Mouse (Mus musculus) mesoderm, embryonic 11.5 days (tissue): ENCODE measurements around the gene Mcts2.
A peak's percentile ranks its signal among the peaks of the same experiment; 100 is the strongest.

Experiments used
- DNase-seq: peaks from one replicate; pipeline ENCODE4 v3.0.0-alpha.2; 2012; ENCODE audit warnings: low read depth, low spot score

Mcts2 gene

DNA sequence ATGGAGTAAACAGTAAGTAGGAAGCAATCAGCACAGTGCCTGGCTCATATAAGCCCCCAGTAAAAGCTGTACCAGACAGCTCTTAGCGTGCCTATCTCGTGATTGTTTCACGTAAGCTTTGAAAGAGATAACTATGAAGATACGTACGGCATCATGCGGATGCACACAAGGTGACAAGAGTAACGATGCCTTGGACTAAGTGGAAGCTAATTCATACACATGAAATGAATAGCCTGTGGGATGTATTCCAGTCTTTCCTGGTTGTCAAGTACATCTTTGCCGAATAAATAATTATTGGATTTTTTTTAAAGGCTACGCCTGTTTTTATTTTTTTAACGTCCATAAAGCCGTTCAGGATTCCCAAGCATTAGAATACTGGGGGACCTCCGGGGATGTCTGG lies 436 bp upstream of the Mcts2 start:
- DNase-seq, result no peak

DNA sequence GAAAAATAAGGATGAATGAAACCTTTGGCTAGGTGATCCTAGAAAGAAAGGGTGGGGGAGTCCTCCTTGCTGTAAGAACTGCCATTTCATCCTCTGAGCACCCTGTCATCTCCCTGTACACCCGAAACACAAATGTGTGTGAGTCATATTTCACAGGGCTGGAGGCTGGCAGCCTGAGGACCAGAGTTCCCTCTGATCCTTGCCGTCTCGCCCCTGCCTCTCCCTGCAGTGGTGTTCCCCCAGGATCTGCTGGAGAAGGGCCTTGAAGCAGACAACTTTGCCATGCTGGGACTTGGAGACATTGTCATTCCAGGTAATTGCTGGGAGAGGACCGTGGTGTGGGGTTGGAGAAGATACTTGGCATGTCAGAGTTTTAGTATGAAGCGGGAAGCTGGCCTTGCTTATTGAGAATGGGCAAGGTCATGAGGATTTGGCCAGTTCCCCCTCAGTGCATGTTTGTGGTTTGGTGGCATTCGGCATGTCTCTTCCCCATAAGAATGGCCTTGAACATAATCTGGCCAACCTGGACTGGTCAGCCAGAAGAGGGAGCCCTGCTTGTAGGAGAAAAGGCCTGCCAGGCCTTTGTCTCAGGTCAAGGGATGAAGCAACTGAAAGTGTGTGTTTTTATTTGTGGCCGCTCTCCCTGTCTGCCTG lies 4.9 kb downstream of the Mcts2 start:
- no peak for DNase-seq

DNA sequence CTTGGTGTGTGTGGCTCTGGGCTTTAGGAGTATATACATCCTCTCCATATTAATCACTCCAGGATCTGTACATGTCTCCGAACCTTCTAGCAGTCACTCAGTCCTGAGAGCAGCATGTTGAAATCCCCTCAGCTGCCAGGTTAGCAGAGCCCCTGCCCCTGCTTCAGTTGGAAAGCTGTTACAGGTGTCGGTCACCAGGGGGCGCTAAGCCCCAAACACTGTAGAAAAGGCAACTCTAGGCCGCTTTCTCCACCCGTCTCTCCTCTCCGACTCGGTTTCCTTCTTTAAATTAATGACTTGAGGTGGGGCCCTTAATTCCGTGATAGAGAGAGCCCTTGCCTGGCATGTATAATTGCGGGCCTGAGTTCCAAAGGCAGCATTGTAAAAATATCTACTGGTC lies 6.4 kb downstream of the Mcts2 start:
- DNase-seq, result peak; percentile 87

DNA sequence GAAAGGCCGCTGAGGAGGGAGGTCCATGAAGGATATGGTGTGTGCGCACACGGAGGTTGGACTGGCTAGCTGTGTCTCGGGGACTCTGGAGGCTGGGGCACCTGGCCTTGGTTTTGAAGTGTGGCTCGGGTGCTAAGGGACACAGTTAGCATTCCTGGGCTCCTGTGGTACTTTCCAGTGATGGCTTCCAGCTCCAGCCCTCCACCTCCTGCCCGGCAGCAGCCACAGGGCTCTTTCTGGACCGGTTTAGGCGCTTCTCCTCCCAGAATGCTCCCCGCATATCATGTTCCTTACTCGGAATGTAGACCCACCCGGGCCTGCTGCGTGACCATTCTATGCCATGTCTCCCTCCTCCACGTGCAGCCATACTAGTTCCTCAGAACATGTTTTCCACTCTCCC lies 6.9 kb downstream of the Mcts2 start:
- DNase-seq, result no peak

DNA sequence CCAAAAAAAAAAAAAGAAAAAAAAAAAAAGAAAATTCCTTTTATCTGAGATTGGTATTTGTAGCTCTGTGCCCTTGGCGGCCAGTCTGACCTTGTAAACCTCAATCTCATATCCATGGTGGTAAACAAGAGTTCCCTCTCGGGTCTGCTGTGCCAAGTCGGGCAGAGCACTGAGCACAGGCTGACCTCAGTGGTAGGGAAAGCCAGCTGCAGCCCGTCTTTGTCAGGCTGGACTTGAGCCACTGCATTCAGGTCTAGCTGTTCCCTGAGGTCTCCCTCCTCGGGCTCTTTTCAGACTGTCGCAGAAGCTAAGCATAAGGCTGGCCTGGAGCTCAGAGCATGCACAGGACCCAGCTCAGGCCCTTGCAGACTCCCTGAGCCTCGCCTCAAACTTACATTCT lies 7.9 kb downstream of the Mcts2 start:
- no peak for DNase-seq

DNA sequence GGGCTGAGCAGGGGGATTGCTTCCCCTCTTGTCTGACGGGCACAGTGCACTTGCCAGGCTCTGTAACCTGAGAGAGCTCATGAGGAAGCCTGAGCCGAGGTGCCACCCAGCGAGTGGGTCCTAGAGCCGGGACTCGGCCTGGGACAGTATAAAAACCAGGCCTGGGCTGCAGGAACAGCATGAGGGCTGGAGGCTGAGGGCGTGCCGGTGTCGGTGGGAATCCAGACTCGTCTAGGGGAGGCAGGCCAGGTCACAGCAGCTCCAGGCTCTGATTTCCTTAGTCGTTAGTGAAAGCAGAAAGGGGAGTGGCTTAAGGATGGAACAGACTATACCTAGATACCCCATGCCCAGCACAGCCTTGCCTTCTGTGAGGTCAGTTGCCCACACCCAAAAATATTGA lies 9.2 kb downstream of the Mcts2 start:
- no peak for DNase-seq

DNA sequence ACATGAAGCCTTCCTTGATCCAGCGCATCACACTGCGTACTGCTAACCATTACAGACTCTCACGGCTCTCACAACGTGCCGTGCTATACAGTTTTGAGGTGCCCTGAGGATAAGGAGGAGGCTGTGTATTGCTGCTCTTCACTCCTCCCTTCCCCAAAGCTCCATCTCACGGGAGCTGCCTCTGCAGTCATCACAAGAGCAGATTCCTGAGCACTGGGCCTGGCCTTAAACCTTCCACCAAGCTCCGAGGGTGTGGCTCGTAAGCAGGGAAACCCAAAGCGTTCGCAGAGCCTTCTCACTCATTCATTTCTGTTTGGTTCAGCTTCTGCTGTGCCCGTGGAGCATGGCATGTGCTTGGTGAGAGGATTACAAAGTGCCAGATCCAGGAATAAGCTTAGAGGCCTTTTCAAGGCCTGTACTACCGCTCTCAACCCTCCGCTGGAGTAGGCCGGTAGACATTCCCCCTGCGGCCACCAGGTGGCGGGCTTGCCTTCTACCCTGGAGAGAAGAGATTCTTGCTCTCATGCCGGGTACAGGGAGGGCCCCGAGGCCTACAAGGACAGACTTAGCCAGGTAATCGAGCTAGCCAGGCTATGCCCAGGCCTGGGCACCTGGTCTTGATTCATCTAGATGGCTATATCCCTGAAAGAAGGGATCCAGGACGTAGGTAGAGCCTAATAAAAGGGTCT lies 9.8 kb downstream of the Mcts2 start:
- DNase-seq, result peak; percentile 93

DNA sequence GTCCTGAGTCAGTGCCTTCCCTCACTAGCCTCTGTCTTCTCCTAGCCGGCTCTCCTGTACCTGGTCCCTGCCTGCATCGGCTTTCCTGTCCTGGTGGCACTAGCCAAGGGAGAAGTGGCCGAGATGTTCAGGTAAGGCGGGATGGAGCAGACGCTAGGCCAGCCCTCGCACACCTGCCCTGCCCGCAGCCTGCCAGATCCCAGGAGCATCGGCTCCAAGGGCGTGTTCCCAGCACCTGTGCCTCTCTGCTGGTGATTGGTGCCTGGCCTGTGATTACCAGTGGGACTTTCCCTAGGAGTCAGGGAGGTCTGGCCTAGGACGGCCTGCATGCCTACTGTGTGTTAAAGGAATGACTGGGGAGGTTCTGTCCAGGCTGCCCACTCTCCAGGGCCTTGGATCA lies 13.3 kb downstream of the Mcts2 start:
- no peak for DNase-seq

DNA sequence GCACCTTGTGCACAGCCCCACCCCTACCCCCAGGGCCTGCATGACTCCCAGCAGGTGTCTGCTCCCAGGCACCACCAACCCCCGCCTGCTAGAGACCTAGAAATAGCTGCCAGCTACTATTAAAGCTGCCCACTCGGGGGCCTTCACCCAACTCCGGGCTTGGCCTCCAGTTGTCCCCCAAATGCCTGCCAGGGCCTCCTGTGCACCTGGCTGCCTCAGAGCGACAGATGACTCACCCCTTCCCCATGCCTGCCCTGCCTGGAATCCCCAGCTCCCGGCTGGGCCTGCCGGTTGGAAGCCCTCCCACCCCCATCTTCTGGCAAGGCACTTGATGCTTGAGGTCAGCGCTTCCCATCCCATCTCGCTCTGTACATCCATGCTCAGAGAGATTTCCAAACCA lies 13.9 kb downstream of the Mcts2 start:
- no peak for DNase-seq

DNA sequence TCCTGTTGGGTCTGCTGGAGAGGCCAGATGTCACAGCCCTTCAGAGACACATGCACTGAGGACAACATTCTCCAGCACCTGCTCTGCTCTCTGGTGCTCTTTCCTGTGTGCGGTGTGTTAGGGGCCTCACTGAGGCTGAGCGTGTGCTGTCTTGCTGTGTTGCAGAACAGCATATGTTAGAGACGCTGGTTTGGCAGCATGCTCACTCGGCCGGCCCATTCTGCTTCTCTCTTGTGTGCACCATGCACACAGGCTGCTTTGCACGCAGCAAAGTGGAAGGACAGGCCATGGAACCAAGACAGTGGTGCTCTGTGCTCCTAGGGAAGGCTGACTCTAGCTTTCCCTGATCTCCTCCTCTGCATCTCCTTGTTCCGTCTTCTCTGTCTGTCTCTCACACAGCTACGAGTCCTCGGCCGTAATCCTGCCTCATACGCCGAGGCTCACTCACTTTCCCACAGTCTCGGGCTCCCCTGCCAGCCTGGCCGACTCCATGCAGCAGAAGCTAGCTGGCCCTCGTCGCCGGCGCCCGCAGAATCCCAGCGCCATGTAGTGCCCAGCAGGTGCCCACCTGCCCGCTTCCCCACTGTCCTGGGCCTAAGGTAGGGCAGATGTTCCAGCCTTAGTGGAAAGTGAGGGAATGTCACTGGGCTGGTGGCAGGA lies 16.9 kb downstream of the Mcts2 start:
- DNase-seq, result no peak

DNA sequence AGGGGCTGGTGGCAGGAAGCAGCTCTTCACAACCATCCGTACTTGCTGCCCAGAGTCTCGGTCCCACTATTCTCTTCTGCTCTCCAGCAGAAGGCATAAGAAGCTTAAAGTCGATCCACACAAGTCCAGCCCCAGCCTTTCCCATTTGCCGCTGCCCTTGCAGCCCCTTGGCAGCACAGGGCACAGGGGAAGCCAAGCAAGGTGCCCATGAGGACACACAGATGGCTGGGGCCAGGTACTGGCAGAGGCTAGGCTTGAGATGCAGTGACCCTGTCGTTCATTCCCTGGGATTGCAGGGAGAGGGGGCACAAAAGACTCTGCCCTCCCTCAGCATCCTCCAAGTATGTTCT lies 17.4 kb downstream of the Mcts2 start:
- no peak for DNase-seq

DNA sequence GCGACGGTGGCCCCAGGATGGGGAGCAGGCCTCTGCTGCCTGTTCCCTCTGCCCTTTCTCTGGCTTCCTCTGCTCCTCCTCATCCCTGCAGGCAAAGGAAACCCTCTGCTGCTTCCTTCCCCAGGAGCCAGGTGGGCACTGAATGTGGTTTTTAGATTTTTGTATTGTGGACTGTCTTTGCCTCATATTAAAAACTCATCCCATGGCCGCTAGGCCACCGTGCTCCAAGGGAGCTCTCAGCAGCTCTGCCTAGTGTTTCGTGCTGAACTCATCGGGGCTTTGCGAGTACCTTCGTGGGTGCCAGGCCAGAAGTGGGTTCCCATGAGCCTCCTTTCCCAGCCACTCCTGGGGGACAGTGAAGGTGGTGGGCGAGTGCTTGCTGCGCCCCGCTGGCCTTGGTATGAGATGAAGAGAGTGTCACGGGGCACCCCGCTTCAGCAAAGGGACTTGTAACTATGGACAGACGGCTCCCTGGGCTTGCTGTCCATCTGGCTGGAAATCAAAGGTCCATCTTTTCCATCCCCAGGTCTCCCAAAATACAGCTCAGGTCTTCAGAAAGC lies 18.1 kb downstream of the Mcts2 start:
- DNase-seq, result no peak

DNA sequence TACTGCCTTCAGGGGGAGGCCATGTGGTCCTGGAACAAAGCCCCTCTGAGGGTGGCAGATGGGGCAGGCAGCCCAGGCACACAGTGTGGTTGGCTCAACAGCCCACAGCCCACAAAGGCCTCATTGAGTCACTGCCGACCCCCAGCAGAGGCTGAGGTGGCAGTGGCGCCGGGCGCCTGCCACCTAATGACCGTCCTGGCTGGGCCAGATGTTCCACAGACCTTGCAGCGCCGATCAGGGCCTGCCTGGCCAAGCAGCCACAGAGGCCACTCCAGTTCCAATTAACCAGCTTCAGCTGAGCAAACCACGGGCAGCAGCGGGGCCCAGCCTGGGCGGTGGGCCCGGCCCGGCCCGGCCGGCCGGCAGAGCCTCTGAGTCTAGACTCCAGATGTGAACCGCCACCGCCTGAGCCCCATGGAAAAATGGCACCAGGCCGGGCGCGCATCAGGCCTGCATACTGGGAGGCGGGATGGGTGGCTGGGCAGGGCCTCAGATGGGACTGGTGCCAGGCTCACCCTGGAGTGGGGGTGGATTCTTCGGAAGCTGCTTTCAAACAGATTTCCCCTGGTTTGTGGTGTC lies 19.2 kb downstream of the Mcts2 start:
- DNase-seq, result peak; percentile 39

DNA sequence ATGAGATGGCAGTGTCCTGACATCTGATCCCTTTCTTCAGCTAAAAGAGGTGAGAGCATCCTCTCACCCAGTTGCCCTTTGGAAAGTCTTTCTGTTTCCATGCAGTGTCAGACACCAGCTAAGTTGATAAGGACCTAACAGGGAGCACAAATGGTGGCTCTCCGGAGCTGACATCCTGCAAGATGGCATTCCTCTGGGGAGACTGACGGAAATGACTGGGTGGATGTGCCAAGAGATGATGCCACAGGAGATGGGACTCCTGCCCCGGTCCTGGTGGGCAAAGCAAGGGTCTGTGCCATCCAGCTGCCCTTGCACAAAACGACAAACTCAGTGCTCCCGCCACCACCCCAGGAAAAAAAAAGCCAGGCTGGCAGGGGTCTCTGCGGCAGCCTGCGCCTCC lies 20.4 kb downstream of the Mcts2 start:
- DNase-seq, result no peak

DNA sequence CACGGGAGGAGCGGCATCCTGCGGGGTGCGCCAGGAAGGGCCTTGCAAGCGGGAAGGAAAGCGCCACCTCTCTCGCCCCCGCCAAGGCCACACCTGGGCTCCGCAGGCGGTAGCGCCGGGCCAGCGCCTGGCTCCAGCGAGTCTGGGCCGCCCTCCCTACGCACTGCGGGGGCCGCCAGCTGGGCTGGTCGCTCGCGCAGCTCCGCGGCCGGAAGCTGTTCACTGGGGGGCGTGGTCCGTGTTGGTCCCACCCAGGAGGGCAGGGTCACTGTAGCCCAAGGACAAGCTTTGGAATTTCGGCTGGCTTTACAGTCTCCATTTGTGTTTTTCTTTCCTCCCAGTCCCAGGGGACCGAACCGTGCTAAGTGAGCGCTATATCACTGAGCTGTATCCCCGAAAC lies 20.8 kb downstream of the Mcts2 start:
- peak; percentile 92 for DNase-seq

DNA sequence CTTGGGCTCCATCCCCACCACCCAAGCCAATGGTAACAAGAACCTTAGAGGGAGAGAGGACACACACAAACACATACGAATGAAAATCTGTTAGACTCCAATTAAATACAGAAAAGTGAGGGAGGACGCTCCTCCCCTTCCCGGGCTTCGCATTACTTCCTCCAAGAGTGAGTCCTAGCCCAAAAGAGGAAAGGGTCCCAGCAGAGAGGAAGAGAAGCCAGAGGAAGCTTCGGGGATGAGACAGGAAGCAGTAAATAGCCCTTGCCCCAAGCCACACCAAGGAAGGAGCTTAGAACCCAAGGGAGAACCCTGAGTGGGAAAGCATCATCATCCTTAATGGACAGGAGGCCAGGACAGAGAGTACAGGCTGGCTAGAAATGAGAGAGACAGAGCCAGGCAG lies 22.2 kb downstream of the Mcts2 start:
- DNase-seq, result no peak

DNA sequence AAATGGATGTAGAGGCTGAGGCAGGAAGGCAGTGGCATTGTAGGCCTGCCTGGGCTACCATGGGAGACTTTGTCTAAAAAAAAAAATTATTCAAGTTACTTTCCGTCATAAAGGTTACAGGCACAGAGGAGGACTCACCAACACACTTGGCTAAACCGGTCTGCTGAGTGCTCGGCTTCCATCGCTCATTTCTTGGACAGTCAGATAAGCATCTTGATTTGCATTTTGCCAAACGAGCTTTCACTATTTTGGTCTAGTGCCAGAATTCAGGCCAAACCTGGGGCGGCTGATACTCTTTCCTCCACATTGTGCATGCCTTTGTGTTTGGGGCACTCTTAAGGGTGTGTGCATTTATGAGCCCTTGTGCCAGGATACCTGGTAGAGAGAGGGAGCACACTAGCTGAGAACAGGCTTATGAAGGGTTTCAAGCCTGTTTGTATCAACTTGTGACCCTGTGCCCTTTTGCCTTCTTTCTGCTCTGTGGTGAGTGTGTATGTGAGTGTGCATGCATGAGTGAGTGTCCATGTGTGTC lies 29.5 kb downstream of the Mcts2 start:
- no peak for DNase-seq

DNA sequence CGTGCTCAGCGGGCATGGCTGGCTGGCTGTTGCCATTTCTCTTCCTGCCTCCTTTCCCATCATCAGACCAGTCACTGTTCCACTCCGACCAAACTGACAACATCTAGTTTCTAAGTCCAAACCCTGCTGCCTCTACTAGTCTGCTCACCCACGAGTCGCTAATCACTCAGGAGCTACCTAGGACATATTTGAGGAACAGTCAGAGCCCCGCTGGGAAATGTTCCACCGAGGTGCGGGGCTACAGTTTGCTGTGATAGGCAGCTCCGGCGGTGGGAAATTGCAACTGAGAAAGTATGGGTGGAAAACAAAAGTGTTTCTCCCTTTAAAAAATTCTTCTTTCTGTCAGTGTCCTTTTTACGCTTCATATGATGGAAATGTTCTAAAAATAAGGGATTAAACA lies 30.8 kb downstream of the Mcts2 start:
- DNase-seq, result no peak

DNA sequence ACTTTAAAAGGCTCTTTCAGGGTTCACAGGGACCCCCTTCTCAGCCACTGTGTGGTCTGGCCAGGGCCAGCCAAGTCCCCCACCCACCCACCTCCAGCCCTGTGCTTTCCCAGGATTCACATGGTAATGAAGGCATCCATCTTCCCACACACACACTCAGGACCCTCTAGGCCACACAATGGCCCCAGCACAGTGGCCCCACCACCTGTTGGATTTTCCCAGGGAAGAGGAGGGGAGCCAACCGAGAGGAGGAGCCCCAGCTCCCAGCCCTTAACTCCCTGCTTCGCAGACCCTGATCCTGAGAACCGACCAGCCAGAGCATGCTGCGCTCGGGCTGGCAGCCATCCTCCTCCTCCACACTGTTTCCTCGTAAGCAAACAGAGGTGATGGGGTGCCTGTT lies 31.2 kb downstream of the Mcts2 start:
- peak; percentile 74 for DNase-seq

DNA sequence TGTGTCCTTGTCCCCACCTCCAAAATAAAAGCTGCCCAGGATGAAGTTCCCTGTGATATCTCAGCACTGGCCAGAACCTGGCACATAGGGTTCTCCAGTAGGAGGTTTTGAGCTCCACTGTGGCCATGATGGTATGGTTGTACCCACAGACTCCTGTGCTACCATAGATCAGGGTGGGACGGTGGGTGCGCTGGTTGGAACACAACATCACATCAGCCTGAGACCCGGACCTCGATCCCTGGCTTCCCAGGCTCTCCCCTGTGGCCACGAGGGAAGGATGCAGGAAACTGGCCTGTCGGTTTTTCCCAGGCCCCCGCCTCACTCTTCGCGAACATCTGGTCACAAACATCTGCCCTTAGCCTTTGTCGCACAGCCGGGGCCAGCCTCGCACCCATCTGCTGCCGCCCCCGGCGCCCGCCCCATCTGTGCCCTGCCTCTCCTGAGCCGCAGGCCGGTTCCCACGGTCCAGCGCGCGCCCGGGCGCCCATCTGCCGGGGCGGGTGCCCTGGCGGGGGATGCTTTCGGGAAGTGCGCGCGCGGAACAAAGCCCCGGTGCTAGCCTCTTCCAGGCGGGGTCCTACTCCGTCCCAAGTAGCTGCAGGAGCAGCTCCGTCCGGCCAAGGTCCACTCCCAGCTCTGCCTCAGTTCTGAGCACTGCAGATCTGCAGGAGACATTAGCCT lies 37.0 kb downstream of the Mcts2 start:
- DNase-seq, result peak; percentile 69

DNA sequence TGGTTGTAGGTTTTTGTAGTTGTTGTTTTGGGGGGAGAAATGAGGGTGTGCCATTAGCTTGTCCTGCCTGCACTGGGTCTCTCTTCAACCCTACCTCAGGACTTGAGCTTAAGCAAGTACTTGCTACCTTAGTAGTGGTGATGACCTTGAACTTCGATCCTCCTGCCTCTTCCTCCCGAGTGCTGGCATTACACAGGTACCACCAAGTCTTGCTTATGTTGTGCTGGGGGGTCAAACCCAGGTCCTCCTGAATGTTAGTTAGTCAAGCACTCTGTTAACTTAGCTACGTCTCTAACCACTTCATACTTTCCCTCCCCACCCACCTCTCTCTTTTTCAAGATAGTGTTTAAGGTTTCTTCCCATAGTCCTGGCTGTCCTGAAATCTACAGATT lies 37.5 kb downstream of the Mcts2 start:
- no peak for DNase-seq
